Mouse (Mus musculus) adrenal gland, postnatal 10 days (tissue): Measurements from ENCODE around the gene Tmem54. TPM values are rescaled to one million over a fixed set of nuclear protein-coding genes. Genes with fewer than 3 reads are reported as not detected.

ENCODE experiments used
- DNase-seq: peaks from one replicate; pipeline ENCODE4 v3.0.0; 2021; ENCODE audit warnings: mixed read lengths
- total RNA-seq, 2 experiments: library from RNA; stranded (reverse); gene quantifications; 2 replicates each; pipeline ENCODE4 v1.2.3; 2021

Gene Tmem54
- total RNA-seq, 2 experiments from 2014 or later = not detected

DNA sequence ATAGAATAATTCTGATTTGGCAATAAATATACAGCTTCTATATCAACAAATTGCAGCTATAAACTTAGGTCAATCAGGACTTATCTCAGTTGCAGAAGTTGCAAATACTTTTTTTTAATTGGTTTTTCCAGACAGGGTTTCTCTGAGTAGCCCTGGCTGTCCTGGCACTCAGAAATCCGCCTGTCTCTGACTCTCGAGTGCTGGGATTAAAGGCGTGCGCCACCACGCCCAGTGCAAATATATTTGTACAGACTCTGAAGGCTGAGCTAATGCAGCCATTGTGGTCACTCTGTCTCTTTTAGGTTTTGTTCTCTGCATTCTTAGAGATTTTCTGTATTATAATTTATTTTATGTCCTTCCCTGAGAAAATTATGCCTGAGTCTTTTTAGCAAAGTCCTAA, 52.2 kb downstream of the Tmem54 start:
- no peak for DNase-seq

GRCm38 (mm10) chr4:129158549-129158948, 53.2 kb downstream of the Tmem54 start:
- no peak for DNase-seq

- DNase-seq = no peak
Observed at GRCm38 (mm10) chr4:129161076-129161475, 55.7 kb downstream of the Tmem54 start.

Other genes with a start within 250 kb of the Tmem54 start
- gene Trim62, start 222.0 kb upstream of the Tmem54 start, total RNA-seq = 10 to 100 TPM; 10.6 to 11.5 TPM
- gene Azin2, start 143.1 kb upstream of the Tmem54 start, total RNA-seq = 10 to 100 TPM; 32.5 to 32.9 TPM
- 100 to 1,000 TPM; 244 to 274 TPM for gene Ak2, start 113.6 kb upstream of the Tmem54 start, total RNA-seq
- 10 to 100 TPM; 23.6 to 25.1 TPM for gene Rnf19b, start 47.3 kb upstream of the Tmem54 start, total RNA-seq
- 1 to 10 TPM; 3.6 to 7.8 TPM for gene Hpca, start 16.5 kb downstream of the Tmem54 start, total RNA-seq
- 10 to 100 TPM; 19.5 to 34.9 TPM for gene Fndc5, start 31.5 kb downstream of the Tmem54 start, total RNA-seq
- 10 to 100 TPM; 26.9 to 29.6 TPM for gene S100pbp, start 84.2 kb downstream of the Tmem54 start, total RNA-seq
- gene Yars, start 84.2 kb downstream of the Tmem54 start, total RNA-seq = 10 to 100 TPM; 63.8 to 68.1 TPM
- 10 to 100 TPM; 16.5 to 16.6 TPM for gene C77080, start 155.9 kb downstream of the Tmem54 start, total RNA-seq
- 1 to 10 TPM; 4.2 to 7.4 TPM for gene Sync, start 182.1 kb downstream of the Tmem54 start, total RNA-seq
- 100 to 1,000 TPM; 142 to 146 TPM for gene Rbbp4, start 229.8 kb downstream of the Tmem54 start, total RNA-seq
- 10 to 100 TPM; 41.1 to 41.5 TPM for gene Zbtb8os, start 230.1 kb downstream of the Tmem54 start, total RNA-seq